Mouse (Mus musculus): ENCODE results near the gene H2-T24.
"Not testable (repeated sequence)": the region's sequence is repeated elsewhere in the genome, so short reads cannot be mapped to it uniquely, and the experiment has no call there.

H2-T24 gene
- long read RNA-seq, experiment 1, partial matches to known transcripts: 0 of 4 reads
- long read RNA-seq, experiment 1, other reads (novel, unspliced or antisense): 3 of 4 reads
- long read RNA-seq, experiment 2, partial matches to known transcripts: 0 of 5 reads
- long read RNA-seq, experiment 2, other reads (novel, unspliced or antisense): 4 of 5 reads

DNA sequence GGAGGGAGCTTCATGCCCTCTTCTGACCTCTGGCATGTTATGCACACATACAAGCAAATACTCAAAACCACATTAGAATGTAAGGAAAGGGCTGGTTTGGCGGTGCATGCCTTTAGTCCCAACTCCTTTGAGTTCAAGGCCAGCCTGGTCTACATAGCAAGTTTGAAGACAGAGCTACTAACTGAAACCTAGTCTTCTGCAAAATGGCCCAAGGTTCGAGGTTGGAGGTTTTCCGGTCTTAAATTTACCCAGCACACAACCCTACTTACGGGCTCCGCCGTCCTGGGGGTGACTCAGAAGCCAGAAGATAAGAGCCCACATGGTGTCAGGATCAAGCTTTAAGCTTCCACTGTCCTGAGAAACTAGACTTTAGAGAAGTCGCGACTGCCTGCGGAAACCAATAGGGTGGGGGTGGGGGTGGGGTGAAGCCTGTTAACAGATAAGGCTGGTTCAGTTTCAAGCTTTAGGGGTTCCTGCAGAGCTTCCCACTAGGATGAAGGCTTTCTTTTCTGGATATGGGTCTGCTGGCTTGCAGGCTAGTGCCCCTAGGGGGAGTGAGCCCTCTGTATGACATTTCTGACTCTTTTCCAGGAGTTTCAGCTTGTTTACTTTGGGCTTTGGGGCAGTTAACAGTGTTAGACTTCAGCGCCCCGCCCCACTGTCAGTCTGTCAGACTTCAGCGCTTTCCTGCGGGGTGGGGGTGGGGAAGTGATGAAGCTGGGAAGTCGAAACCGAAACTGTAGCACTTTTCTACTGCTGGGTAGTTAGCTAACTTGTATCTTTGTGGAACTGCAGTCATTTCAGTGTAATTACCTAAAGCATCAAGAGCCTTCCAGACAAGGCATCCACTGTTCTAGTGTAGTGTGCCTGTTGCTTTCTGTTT lies at the start of gene H2-T24:
Gene H2-T24 (minus strand): TSS at position 370 of the 883 bp plus-strand sequence.
- intact Hi-C loops (cut with DNase I): no loop called here

DNA sequence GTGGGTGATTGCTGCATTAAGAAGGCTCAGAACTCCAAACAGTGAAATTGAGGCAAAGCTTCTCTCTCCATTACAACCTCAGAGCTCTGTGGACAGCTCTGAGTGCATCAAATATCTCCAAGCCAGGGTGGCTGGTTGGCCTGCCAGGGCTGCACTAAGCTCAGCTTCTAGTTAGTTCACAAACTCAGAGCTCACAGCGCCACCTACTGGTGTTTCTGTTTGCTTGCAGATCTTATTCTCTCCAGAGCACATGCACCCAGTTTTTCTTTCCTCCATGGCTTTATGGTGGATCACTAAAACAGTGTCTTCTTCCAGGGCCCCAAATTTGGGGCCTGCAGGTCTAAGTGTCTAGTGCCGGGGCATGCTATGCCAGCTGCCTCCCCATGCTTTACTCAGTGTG lies 40.5 kb upstream of the H2-T24 start:
- intact Hi-C loops (cut with DNase I): loop anchor here (10.0 kb wide), 2 partner anchors 74 to 134 kb away; partner anchors contain the start of gene H2-T3

DNA sequence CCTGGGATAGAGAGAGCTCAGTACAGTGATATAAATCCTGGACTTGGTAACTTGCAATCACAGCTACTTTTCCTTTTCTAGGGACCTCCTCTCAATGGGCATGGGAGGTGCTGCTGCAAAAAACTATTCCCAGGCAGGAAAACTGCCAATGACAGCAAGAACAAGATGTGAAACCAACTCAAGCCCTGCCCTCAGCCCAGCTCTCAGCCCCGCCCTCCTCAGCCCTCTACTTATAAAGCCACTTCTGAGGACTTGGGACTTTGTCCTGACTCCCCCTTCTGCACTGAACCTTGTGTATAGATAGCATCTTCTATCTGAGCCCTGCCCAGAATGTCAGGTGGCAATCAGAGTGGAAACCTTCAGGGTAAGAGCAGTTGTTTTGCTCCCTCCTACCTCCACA lies 38.0 kb upstream of the H2-T24 start, which contains the start of gene Gm11127:
Gene Gm11127 (minus strand): TSS at position 10 of the 400 bp plus-strand sequence.
- intact Hi-C loops (cut with DNase I): not testable (repeated sequence)

DNA sequence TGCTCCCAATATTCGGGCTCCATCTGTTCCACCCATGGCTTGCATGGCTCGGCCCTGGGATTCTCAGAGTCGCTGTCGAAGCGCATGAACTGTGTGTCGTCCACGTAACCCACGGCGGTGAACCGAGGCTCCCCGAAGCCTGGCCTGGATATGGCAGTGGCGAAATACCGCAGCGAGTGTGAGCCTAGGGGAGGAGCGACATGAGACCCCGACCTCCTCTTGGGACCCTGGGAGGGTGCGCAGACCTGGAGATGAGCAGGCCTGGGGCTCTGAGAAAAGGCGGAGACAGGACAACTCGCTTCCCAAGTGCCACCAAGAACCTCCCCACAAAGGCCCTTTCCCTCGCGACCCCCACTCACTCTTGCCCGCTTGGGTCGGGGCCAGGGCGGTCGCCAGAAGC lies 37.6 kb upstream of the H2-T24 start:
- intact Hi-C loops (cut with DNase I): not testable (repeated sequence)

DNA sequence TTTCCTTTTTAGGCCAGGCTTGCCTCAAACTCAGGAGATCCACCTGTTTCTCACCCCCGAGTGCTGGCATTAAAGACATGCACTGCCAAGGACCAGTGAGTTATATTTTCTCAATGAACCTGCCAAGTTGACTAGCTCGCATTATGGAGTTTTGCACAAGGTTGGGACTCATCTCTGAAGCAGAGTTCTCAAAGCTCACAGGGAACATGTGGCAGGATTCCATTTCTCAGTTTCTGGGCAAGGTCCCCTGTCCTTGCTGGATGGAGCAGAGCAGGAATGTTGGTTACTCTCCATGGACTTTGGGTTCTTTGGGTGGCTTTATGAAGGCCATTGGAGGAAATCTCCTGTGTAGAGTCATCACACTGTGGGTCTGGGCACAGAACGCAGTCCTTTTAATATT lies 22.9 kb upstream of the H2-T24 start:
- intact Hi-C loops (cut with DNase I): no loop called here

DNA sequence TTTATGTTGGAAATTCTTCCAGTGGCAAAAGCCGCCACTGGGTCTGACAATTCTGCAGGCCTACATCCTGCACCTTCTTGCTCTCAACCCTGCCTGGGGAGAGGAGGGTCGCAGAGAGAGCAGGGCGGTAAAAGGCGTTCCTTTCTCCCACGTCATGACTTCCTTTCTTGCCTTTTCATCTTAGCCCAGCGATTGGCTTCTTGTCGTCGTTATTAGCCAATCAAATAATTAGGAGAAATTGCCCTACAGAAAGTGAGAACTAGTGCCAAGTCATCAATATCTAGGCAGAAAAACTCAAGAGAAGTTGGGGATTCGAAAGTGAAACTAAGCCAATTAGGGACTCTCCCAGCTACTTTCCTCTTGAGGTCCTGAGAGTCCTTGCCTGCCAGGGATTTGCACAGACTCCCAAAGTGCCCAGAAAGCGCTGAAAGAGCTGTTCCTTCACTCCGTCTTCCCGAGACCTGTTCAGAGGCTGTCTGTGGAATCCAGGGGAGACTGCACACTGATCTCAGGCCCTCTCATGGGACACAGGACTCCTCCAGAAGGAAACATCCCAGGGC lies 22.3 kb upstream of the H2-T24 start, which contains the start of the genes H2-T22 and Gm6034:
Gene H2-T22 (minus strand): TSS at position 138 of the 560 bp plus-strand sequence.
Gene Gm6034 (plus strand): TSS at position 352 of the 560 bp plus-strand sequence.
- intact Hi-C loops (cut with DNase I): not testable (repeated sequence)

DNA sequence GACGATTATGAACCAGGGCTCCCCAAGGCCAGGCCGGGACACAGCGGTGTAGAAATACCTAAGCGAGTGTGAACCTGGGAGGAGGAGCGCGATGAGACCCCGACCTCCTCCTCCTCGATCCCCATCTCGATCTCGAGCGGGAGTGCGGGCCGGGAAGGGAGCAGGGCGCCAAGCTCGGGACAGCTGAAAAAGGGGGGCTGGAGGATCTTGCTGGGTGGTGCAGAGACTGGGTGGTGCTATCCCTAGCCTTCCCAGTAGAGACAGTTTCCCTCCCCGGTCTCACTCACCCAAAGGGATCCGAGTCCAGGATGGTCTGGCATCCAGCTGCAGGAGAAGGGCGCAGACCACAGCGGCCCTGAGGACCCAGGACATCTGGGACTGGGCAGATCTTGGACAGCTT lies 21.7 kb upstream of the H2-T24 start:
- intact Hi-C loops (cut with DNase I): not testable (repeated sequence)

DNA sequence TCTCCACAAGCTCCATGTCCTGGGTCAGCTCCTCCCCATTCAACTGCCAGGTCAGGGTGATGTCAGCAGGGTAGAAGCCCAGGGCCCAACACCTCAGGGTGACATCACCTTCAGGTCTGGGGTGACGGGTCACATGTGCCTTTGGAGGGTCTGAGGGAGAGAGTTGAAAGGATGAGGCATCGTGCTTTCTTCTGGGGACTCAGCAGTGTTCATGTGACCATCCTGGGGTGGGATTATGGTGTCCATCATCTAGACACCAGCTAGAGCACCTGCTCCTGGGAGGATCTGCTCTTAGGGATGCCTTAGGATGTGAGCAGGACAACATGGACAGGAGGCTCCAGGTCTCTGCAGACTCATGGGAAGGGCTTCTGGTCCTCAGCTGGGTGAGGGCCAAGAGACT lies 20.2 kb upstream of the H2-T24 start:
- intact Hi-C loops (cut with DNase I): not testable (repeated sequence)

DNA sequence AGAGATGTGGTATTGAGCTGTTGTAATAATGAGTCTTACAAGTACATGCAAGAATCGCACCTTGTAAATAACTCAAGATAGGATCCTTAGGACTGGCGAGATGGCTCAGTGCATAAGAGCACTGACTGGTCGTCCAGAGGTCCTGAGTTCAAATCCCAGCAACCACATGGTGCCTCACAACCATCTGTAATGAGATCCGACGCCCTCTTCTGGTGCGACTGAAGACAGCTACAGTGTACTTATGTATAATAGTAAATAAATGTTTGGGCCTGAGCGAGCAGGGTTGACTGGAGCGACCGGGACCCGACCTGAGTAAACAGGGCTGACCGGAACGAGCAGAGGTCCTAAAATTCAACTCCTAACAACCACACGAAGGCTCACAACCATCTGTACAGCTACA lies 15.8 kb upstream of the H2-T24 start:
- intact Hi-C loops (cut with DNase I): not testable (repeated sequence)

DNA sequence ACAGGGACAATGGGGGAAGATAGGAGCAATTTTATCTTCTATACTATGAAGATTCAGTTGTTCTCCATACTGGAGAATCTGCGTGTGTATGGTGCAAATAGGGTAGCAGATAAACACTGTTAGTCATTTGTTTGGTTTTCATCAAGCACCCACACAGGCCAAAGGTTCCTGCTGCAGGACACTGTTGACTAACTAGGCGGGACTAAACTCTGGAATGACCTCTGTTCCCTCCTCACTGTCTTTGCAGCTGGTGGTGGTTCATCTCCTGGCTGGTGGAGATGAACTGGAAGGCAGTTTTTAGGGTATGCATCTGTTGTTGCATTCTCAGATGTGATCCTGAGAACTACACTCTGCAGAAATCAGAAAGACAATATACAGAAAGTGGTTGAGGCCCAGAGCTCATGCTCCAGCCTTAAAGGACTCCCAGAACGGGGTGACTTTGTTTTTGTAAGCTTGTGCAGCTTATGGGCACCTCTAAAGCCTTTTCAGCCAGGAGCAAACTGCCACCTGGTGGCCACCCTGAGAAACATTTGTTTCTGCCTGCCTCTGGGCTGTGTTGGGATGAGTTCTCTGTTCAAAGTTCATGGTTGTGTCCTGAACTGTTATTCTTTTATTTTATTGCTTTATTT lies 14.8 kb upstream of the H2-T24 start:
- intact Hi-C loops (cut with DNase I): loop anchor here (2.0 kb wide), 1 partner anchor 38 kb away; no protein-coding TSS in a partner anchor

DNA sequence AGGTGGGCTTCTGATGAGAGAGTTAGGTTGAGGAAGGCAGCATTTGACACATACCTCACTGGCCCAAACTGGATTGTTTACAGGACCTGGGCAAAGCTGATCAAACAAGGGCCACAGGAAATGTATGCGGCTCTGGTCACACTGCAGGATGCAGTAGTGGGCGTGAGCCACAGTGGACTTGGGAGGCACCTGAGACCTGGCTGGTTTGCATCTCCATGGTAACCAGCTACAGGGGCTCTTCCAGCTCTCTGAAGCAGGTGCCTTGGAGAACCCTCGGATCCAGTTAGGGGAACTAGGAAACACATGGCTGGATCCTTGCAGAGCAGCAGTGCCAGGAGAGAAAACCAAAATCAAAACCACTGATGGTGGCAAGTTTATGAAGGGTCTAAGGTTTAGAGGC lies 14.2 kb upstream of the H2-T24 start:
- intact Hi-C loops (cut with DNase I): loop anchor here (2.0 kb wide), 1 partner anchor 38 kb away; no protein-coding TSS in a partner anchor

DNA sequence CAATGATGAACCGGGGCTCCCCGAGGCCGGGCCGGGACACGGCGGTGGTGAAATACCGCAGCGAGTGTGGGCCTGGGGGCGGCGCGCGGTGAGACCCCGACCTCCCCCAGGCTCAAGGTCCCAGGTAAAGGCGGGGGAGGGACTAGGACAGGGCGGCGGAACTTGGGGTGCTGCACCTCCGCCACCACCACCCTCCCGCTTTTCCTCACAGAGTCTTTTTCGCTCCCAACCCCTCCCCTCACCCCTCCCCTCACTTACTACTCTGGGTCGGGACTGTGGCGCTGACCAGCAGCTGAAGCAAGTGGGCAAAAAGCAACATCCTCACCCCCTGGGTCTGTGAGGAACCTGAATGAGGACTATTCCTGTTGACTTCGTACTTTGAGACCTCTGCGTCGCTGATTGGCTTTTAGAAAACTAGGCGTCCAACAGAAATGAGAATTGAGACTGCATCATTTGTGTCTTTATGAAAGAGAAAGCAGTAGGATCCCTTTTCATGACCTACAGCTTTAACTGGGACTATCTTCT lies 12.1 kb upstream of the H2-T24 start, which contains the start of gene H2-T23:
Gene H2-T23 (minus strand): TSS at position 505 of the 525 bp plus-strand sequence.
- intact Hi-C loops (cut with DNase I): not testable (repeated sequence)

DNA sequence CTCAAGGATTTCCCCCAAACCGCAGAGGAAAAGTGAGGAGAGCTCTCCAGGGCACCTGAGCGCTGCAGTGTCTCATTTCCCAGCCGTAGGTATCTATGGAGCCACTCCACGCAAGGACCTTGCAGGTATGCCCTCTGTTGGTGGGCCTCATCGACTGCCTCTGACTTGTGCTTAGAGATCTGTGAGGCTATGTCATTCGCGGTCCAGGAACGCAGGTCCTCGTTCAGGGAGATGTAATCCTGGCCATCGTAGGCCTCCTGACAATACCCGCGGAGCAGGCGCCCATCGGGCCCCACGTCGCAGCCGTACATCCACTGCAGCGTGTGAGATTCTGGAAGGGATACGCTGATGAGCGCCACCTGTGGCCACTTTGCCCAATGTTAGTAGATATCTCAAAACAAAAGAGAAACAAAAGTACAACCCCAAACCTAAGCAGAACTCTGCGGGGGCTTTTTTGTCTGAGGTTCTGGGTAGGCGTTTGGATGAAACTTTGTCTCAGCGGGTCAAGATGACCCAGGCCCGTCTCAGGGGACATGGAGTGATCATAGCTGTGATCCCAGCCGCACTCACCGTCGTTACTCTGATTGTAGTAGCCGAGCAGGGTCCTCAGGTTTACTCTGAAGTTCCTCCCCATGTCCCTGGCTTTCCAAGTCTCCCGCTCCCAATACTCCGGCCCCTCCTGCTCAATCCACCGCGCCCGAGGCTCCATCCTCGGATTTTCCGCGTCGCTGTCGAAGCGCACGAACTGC lies 11.4 kb upstream of the H2-T24 start:
- intact Hi-C loops (cut with DNase I): not testable (repeated sequence)

DNA sequence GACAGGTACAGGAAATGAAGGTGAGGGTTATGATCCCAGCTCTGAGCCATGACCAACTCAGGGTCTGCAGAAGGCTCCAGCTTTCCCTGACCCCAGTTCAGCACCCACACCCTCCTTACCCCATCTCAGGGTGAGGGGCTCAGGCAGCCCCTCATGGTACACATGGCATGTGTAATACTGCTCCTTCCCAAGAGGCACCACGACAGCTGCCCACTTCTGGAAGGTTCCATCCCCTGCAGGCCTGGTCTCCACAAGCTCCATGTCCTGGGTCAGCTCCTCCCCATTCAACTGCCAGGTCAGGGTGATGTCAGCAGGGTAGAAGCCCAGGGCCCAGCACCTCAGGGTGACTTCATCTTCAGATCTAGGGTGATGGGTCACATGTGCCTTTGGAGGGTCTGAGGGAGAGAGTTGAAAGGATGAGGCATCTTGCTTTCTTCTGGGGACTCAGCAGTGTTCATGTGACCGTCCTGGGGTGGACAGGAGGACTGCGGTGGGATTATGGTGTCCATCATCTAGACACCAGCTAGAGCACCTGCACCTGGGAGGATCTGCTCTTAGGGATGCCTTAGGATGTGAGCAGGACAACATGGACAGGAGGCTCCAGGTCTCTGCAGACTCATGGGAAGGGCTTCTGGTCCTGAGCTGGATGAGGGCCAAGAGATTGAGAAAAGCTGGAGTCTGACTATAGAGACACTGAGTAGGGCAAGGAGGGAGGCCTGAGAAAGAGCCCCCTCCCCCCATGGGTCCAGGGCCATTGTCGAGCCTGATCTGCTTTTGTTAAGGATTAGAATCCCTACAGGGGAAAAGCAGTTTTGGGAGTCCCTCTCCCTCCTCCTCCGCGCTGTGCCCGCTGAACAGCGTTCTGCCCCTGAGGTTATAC lies 10.6 kb upstream of the H2-T24 start:
- intact Hi-C loops (cut with DNase I): not testable (repeated sequence)

DNA sequence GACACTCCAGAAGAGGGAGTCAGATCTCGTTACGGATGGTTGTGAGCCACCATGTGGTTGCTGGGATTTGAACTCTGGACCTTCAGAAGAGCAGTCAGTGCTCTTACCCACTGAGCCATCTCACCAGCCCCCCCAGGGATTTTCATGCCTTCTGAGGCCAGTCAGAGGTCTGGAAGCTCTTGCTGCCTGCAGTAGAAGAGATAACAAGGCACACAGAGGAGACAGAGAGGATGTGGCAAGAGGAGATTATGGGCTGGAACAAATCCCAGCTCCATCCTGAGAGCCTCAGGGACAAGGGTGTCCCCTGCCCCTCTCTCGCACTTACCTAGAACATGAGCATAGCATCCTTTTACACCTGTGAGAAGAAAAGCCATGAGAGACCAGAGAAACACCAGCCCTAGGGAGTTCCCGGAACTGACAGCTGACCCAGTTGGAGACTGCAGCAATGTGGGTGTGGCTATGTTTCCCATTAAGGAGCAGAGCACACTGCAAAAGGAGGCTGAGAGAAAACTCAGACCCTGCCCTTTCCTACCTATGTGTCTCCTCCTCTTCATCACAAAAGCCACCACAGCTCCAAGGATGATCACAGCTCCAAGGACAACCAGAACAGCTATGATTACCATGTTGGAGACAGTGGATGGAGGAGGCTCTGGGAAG lies 9.8 kb upstream of the H2-T24 start:
- intact Hi-C loops (cut with DNase I): not testable (repeated sequence)

DNA sequence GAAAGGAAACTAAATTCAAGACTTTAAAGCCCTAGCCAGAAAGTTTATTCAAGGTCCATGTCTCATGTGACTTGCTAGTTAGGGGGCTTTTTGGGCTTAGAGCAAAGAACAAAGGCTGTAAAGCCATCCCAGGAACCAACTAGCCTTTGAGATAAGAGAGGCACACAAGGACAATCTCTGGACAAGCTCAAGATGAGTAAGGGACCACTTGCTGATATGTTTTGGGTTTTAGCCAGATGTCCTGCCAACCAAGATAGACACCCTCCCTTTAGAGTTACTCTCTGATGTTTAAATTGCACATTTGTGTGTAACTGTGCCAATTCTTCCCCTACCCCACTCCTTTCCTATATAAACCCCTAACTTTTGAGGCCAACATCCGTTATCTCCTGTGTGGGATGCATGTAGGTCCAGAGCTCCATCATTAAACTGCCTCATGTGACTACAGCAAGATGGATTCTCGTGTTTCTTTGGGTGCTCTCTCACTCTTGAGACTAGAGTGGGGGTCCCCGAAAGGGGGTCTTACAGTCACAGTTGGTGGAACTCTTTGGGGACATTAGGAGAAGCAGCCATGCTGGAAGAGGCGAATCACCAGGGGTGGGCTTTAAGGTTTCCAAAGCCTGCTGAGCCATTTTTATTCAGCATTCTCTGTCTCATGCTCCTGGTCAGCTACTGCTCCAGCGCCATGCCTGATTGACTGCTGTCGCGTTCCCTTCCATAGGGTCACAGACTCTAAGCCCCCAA lies 8.7 kb upstream of the H2-T24 start:
- intact Hi-C loops (cut with DNase I): no loop called here

DNA sequence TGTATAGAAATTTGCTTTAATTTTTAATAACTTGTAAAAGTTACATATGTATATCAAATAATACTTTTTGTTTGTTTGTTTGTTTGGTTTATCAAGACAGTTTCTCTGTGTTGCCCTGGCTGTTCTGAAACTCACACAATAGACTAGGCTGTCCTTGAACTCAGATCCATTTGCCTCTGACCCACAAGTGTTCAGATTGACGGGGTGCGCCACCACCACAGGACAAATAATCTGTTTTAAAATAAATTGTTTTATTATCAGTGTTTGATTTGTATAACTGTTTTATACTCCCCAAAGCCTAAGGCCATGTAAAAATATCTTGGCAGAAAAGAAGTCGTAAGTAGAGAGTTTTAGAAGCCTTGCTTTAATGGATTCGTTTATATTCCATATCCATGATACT lies 7.3 kb upstream of the H2-T24 start:
- intact Hi-C loops (cut with DNase I): no loop called here

DNA sequence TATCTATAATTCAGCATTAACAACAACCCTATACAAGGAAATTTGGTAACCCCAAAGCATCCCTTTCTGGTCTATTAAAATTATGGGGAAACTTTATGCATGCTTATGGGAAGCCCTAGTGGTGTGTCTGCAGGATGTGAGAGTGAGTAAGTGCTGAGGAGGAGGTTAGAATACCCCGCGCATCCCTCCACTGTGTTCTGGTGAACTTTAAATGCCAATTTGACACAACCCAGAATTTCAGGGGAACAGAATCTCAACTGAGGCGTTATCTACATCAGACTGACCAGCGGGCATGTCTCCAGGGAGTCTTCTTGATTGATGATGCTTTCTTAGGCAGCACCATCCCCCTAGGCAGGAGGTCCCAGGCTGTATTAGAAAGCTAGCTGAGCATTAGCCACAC lies 5.5 kb upstream of the H2-T24 start:
- intact Hi-C loops (cut with DNase I): no loop called here

Measured in adrenal gland (tissue).